Mouse (Mus musculus): ENCODE results near the gene Qrfp.

The Qrfp gene

GRCm38 (mm10) chr2:31769115-31769514, 41.3 kb downstream of the Qrfp start:
- DNase-seq: no peak

GRCm38 (mm10) chr2:31767815-31768214, 42.6 kb downstream of the Qrfp start:
- no peak for DNase-seq

- no peak for DNase-seq
Measured at GRCm38 (mm10) chr2:31767104-31767503, 43.3 kb downstream of the Qrfp start.

- DNase-seq: no peak
Measured at GRCm38 (mm10) chr2:31763271-31763670, 47.1 kb downstream of the Qrfp start.

- no peak for DNase-seq
Measured at GRCm38 (mm10) chr2:31762853-31763252, 47.5 kb downstream of the Qrfp start.

GRCm38 (mm10) chr2:31762155-31762554, 48.2 kb downstream of the Qrfp start:
- DNase-seq: no peak

- DNase-seq: peak in 1 of 2 experiments; percentile 41
Measured at GRCm38 (mm10) chr2:31761585-31761984, 48.8 kb downstream of the Qrfp start.

- DNase-seq: no peak
Measured at GRCm38 (mm10) chr2:31761115-31761531, 49.3 kb downstream of the Qrfp start.

- no peak for DNase-seq
Measured at GRCm38 (mm10) chr2:31760486-31760885, 49.9 kb downstream of the Qrfp start.

GRCm38 (mm10) chr2:31759751-31760460, 50.5 kb downstream of the Qrfp start:
- peak; percentile 70 to 78 for DNase-seq

GRCm38 (mm10) chr2:31758966-31759365, 51.4 kb downstream of the Qrfp start:
- DNase-seq: no peak

- no peak for DNase-seq
Measured at GRCm38 (mm10) chr2:31757472-31757871, 52.9 kb downstream of the Qrfp start.
